Mouse (Mus musculus) cortical plate, adult 2 months (tissue): ENCODE data around the gene Sike1.

Experiments
- CTCF ChIP-seq: fragments of 200-500 bp; IDR thresholded peaks from 2 replicates; pipeline ENCODE4 v1.5.1; 2011; ENCODE audit warnings: mild to moderate bottlenecking, control low read depth, low read length; ENCODE audit not compliant: insufficient read depth; ENCODE audit errors: extremely low read depth
- POLR2A ChIP-seq: fragments of 200-500 bp; IDR thresholded peaks from 2 replicates; pipeline ENCODE4 v1.6.1; 2011; ENCODE audit warnings: mild to moderate bottlenecking, low read length, control low read depth; ENCODE audit not compliant: insufficient read depth; ENCODE audit errors: extremely low read depth

DNA sequence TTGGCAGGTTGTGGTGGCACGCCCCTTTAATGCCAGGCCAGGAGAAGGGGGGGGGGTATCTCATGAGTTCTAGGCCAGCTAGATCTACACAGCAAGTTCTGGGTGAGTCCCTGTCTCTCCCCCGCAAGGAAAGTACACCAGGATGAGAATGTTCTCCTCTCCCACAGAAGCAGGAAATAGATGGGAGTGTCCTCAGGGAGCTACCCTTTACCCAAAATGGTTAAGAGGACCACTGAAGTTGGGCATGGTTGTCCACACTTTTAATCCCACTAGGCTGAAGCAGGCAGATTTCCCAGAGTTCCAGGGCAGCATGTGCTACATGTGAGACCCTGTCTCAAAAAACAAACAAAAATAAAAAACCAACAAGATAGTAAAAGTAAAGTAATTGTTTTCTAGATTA is 24.0 kb downstream of the Sike1 start:
- no peak for TF ChIP-seq CTCF
- TF ChIP-seq POLR2A: no peak
